Mouse (Mus musculus) embryonic fibroblast, embryonic 13.5 days (primary cell): ENCODE data around the gene Klf7.

Source experiments
- CTCF ChIP-seq: IDR thresholded peaks from 2 replicates; pipeline ENCODE4 v1.5.1; 2011; ENCODE audit warnings: mild to moderate bottlenecking, control low read depth, low read length, moderate library complexity, borderline replicate concordance; ENCODE audit not compliant: insufficient read depth
- POLR2A ChIP-seq: IDR thresholded peaks from 2 replicates; pipeline ENCODE4 v1.6.1; 2011; ENCODE audit warnings: low read depth, mild to moderate bottlenecking, control low read depth, low read length, moderate library complexity

DNA sequence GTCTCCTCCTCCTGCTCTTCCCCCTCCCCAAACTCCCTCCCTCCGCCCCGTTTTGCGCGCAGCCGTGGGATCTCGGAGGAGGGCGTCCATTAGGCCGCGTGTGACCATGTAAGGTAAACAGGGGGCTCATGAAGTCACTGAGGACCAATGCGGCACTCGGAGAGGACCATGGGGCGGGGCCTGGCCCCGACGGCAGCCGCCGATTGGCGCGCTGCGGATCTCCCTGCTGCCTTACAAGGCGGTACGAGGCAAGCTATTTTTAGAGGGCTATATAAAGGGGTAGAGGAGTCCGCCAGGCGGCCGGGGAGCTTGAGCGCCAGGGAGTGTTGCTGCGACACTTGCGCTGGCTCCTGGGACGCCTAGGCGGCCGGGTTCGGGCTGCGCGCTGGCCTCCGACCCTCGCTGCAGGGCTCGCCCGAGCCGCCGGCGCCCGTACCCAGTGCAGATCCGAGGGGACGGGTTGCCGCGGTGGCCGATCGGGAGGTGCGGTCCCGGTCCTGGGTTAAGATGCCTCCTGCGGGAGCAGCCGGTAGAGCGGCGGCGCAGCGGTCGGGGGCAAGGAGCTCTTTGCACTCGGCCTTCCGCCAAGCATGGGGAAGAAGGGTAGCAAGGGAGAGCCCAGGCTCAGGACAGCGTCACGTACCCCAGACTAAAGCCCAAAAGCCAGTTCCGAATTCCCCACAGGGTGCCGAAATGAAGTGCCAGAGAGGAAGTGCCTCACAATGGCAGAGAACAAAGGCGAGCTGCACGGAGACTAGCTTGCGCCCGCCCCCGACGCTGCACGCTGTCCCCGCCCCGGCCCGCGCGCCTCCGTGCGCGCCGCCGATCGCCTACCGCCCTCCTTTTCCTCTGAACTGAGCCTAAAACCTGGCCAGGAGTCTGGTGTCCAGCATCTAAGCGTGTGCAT, at the start of gene Klf7:
- peak; percentile 93 for TF ChIP-seq POLR2A
- TF ChIP-seq CTCF = no peak
